Mouse (Mus musculus) testis, adult 2 months (tissue): ENCODE data around the gene Hoxd9. TPM values are rescaled to one million over a fixed set of nuclear protein-coding genes. Genes with fewer than 3 reads are reported as not detected.

Source experiments
- H3K27ac ChIP-seq: fragments of 200-500 bp; 2 replicates; pipeline ENCODE4 v1.5.1; 2012; ENCODE audit warnings: low read depth, low read length; ENCODE audit not compliant: control insufficient read depth, insufficient read depth
- H3K27me3 ChIP-seq: fragments of 200-500 bp; 2 replicates; pipeline ENCODE4 v1.6.1; 2012; ENCODE audit warnings: mild to moderate bottlenecking, low read length, moderate library complexity; ENCODE audit not compliant: control insufficient read depth, insufficient read depth
- H3K36me3 ChIP-seq: fragments of 200-500 bp; 2 replicates; pipeline ENCODE4 v1.6.1; 2012; ENCODE audit warnings: mild to moderate bottlenecking, low read length; ENCODE audit not compliant: control insufficient read depth, insufficient read depth
- H3K4me1 ChIP-seq: fragments of 200-500 bp; 2 replicates; pipeline ENCODE4 v1.6.1; 2012; ENCODE audit warnings: low read length; ENCODE audit not compliant: control insufficient read depth, insufficient read depth
- H3K4me3 ChIP-seq: fragments of 200-500 bp; 2 replicates; pipeline ENCODE4 v1.5.1; 2012; ENCODE audit warnings: low read depth, mild to moderate bottlenecking, low read length, moderate library complexity, mixed read lengths; ENCODE audit not compliant: control insufficient read depth
- CTCF ChIP-seq: fragments of 200-500 bp; IDR thresholded peaks from 2 replicates; pipeline ENCODE4 v1.5.1; 2012; ENCODE audit warnings: low read depth, mild to moderate bottlenecking, inconsistent platforms, low read length, moderate library complexity; ENCODE audit not compliant: control insufficient read depth, insufficient read depth, insufficient replicate concordance
- POLR2A ChIP-seq: fragments of 200-500 bp; IDR thresholded peaks from 2 replicates; pipeline ENCODE4 v1.6.1; 2012; ENCODE audit warnings: low read depth, mild to moderate bottlenecking, inconsistent platforms, low read length, moderate library complexity; ENCODE audit not compliant: control insufficient read depth
- polyA plus RNA-seq: library from polyadenylated mRNA; depleted of rRNA; stranded (reverse); fragments of >200 nt; gene quantifications from 2 replicates; pipeline ENCODE4 v1.2.3, GENCODE M21; 2012

Gene Hoxd9
- polyA plus RNA-seq, 1 experiment, result 1.8 TPM

DNA sequence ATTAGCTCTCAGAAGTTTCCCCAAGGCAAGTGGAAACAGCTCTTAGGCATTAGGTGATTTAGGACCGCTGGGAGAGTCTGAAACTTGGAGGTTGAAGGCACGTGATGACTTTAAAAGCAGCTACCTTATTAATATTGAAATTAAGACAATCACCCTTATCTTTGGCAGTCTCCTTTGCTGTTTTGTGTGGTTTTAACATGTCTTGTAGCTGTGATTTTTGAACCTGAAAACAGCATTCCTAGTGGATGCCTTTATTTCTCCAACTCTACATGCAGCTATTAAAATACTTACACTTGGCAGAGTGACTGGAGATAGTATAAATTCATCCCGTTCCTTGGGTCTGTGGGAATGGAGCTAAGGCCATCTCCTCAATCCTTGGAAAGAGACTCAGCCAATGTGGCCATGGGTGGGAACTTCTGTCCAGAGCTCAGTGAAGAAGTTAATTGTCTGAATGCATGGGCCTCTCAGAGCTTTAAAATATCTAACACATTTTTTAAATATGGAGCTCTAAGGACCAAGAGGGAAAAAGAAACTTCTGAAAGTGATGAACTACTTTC is 26.8 kb upstream of the Hoxd9 start:
- Histone ChIP-seq H3K4me3 (no peak overlapping the region), H3K27ac (no peak overlapping the region), H3K36me3 (no peaks in the 10 kb centered on the region), H3K27me3 (peaks cover 17% of the 10 kb centered on the region), H3K4me1 (peaks cover 18% of the 10 kb centered on the region)
- TF ChIP-seq CTCF (no peak), POLR2A (no peak)

DNA sequence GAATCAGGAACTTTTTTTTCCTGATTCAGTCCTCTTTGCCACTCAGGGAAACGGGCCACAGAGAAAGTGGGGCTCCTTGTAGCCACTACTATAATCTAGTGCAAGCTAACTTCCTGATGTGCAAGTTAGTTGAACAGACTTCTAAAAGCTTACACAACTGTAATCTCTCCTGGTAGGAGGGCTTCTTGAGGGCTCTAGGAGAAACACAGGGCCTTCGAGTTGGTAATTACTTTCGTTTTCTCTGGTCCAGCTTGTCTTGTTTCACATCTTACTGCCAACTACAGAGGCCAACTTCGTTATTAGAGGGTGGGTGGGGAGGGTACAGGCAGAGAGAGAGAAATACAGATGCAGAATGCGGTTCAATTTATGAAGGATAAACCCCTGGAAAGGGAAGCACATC is 25.7 kb upstream of the Hoxd9 start:
- Histone ChIP-seq H3K4me1 (peaks cover 18% of the 10 kb centered on the region), H3K27ac (no peak overlapping the region), H3K4me3 (no peak overlapping the region), H3K36me3 (no peaks in the 10 kb centered on the region), H3K27me3 (peaks cover 15% of the 10 kb centered on the region)
- TF ChIP-seq POLR2A, result no peak
- TF ChIP-seq CTCF, result no peak

DNA sequence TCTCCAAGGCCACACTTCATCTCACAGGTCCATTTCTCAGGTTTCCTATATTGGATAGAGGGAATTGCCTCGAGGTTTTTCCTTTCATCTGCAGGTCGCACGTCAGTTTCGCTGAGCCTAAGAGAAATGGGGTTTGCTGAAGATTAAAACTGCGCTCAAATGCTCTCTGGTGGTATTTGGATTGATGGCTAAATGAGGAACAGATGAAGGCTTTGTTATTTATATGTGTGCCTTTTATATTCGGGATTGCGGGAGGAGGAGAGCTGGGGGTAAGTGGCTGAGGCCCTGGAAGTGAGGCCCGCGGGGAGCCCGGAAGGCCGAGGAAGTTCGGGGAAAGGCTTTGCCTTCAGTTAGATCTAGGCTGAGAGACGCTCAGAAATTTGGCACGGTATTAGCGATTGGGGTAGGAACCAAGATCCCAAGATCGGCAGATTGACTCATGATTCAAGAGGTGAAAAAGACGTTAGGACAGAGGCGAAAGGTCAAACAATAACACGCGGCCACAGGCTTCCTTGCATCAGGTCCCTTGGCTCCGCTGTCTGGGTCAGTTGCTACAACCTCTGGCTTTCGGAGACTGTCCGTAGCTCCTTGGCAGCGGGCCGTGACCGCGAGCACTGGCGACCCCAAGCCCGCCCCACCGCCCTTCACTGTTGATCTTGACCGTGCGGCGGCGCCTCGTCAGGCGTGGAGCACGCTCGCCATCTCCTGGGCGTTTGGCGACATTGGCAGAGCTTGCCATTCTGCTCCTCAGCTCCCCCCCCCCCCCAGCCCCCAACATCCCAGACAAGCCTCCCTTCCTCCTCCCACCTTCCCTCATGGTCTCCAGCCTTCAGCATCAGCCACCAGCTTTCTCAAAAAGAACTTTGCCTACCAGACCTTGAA is 24.8 kb upstream of the Hoxd9 start:
- Histone ChIP-seq H3K4me3 (no peak overlapping the region), H3K4me1 (peaks cover 18% of the 10 kb centered on the region), H3K36me3 (no peaks in the 10 kb centered on the region), H3K27me3 (peaks cover 13% of the 10 kb centered on the region), H3K27ac (no peak overlapping the region)
- TF ChIP-seq CTCF, result peak; percentile 55; the same call in 1 of the 2 replicates
- no peak for TF ChIP-seq POLR2A

DNA sequence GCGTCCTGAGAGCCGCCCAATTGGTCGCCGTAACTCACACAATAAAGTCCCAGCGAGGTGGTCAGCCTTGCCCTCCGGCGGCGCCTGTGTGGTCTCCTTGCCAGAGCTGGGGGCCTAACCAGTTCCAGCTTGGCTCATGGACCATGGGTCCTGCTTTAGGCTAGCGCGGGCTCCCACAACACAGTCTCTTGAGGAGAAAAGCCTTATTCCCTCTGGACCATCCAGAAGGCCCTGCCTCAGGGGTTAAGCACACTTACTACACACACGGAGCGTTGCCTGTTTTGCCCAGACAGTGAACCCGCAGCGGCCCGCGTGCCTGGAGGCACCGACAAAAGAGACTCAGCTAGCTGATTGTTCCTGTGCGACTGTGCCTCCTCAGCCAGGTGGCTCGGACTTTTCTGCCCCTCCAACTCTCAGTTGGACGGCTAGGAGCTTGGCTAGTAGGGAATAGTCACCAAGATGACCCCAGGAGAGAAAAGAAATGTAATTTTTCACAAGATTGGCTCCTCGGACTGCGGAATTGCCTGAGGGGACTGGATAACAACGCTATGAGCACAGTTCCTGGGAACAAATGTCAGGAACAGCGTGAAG is 23.6 kb upstream of the Hoxd9 start:
- Histone ChIP-seq H3K4me3 (no peak overlapping the region), H3K4me1 (peaks cover 9% of the 10 kb centered on the region), H3K36me3 (no peaks in the 10 kb centered on the region), H3K27me3 (peaks cover 8% of the 10 kb centered on the region), H3K27ac (no peak overlapping the region)
- no peak for TF ChIP-seq CTCF
- no peak for TF ChIP-seq POLR2A

DNA sequence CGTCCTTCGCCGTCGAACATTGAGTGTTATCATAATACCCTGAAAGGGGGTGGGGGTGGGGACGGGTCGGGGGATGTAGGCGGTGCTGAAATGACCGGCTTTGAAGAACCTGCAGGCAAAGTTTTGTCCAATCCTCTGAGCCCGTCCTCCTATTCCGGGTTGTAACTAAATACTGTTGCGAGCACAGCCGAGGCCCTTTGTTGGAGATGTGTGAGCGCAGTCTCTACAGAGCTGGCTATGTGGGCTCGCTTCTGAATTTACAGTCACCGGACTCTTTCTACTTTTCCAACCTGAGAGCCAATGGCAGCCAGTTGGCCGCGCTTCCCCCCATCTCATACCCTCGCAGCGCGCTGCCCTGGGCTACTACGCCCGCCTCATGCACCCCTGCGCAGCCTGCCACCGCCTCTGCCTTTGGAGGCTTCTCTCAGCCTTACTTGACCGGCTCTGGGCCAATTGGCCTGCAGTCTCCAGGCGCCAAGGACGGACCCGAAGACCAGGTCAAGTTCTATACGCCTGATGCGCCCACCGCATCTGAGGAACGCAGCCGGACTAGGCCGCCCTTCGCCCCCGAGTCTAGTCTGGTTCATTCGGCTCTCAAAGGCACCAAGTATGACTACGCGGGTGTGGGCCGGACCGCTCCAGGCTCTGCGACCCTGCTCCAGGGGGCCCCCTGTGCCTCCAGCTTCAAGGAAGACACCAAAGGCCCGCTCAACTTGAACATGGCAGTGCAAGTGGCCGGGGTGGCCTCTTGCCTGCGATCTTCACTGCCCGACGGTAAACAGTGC is 22.5 kb upstream of the Hoxd9 start, which contains the start of gene Hoxd12:
Gene Hoxd12, plus strand, starts transcription at position 133 of the 785 bp plus-strand sequence.
- no peak within 1 kb of the TSS for H3K27ac ChIP-seq
- peaks cover 8% of the 10 kb centered on the region for H3K27me3 ChIP-seq
- no peak within 1 kb of the TSS for H3K4me3 ChIP-seq
- H3K4me1 ChIP-seq, result peaks cover 14% of the 10 kb centered on the region
- TF ChIP-seq CTCF, result no peak
- no peak for TF ChIP-seq POLR2A
- no peaks in the 10 kb centered on the region for H3K36me3 ChIP-seq

DNA sequence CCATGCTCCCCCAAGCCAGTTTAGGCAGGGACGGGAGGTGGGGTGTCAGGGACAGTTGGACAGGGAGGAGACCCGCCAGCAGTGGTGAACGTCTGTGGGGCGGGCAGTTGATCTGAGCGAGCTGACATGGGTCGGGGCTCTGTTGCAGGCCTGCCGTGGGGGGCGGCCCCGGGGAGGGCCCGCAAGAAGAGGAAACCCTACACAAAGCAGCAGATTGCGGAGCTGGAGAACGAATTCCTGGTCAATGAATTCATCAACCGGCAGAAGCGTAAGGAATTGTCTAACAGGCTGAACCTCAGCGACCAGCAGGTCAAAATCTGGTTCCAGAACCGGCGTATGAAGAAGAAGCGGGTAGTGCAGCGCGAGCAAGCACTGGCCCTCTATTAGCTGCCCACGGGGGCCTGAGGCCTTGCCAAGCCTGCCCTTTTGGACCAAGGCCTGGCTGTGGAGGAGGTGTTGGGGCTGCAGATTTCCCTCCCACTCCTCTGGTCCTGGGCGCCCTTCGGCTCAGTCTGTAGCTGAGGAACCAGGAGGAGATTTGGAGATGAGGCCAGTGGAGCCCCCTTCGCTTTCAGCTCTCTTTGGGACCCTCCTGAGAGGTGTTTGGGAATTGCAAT is 21.8 kb upstream of the Hoxd9 start:
- H3K27me3 ChIP-seq, result peaks cover 12% of the 10 kb centered on the region
- peaks cover 14% of the 10 kb centered on the region for H3K4me1 ChIP-seq
- H3K36me3 ChIP-seq, result no peaks in the 10 kb centered on the region
- TF ChIP-seq CTCF (no peak), POLR2A (no peak)
- H3K4me3 ChIP-seq, result no peak overlapping the region
- H3K27ac ChIP-seq, result no peak overlapping the region
